In genomic region chr14:101327421-101327820, GRCm38 (mm10) we compare ENCODE assay signal across 12 mouse cellular contexts.
DNase-seq lines count a peak whose midpoint lies in the region; ATAC-seq lines count a peak whose summit lies in the region.
"Had no signal": no experiment of that assay in that cellular context is flagged by ENCODE, and none has a peak within 500 bp of the region (broad histone marks: within the 10 kb centered on the region; RNA-seq: fewer than 3 reads in every experiment).

No protein-coding gene starts in this region.

- DNase-seq in left cerebral cortex, postnatal 4 days, result peak; percentile 88
- DNase-seq in left cerebral cortex, adult 11 months (ENCODE audit: low spot score), result no peak
- DNase-seq in cerebellum, adult 8-10 months, result peak; percentile 12
- DNase-seq in thymus, postnatal 0 days (ENCODE audit: low spot score), result no peak
- no peak for DNase-seq in testis, postnatal 10 days (ENCODE audit: low spot score)
- DNase-seq: kidney, postnatal 36 days; thymus, postnatal 4 days had no signal

- H3K27ac ChIP-seq in hindbrain, embryonic 13.5 days, result no peak overlapping the region
- no peak overlapping the region for H3K27ac ChIP-seq in neural tube, embryonic 14.5 days (ENCODE audit: low read depth, low read length)
- H3K27ac ChIP-seq: embryonic facial prominence, embryonic 10.5 days; limb, embryonic 15.5 days had no signal

- H3K4me3 ChIP-seq in hindbrain, embryonic 13.5 days, result no peak overlapping the region
- no peak overlapping the region for H3K4me3 ChIP-seq in neural tube, embryonic 14.5 days (ENCODE audit: low read depth, low read length)
- H3K4me3 ChIP-seq: embryonic facial prominence, embryonic 10.5 days; limb, embryonic 15.5 days had no signal

- peak; percentile 70; the same call in 1 of the 2 replicates for ATAC-seq in hindbrain, embryonic 13.5 days (ENCODE audit: low FRiP score)
- peak; percentile 73; the same call in 1 of the 2 replicates for ATAC-seq in neural tube, embryonic 14.5 days (ENCODE audit: low read depth)
- no peak for ATAC-seq in granulocyte monocyte progenitor cell, adult 5-6 weeks (replicated peaks; ENCODE audit: poor library complexity, severe bottlenecking)

- WGBS in hindbrain, embryonic 13.5 days, result 38% methylated on average over 6 of the region's 6 CpGs
- WGBS in neural tube, embryonic 14.5 days, result 28% methylated on average over 6 of the region's 6 CpGs

- intact Hi-C loops in left cerebral cortex, postnatal 4 days (cut with DNase I), result no loop called here

- no peak overlapping the region for H3K9ac ChIP-seq in hindbrain, embryonic 13.5 days
- no peak overlapping the region for H3K9ac ChIP-seq in neural tube, embryonic 14.5 days (replicated peaks; ENCODE audit: low read depth, low read length)
- H3K9ac ChIP-seq: limb, embryonic 15.5 days had no signal

- H3K36me3 ChIP-seq in hindbrain, embryonic 13.5 days, result no peaks in the 10 kb centered on the region
- H3K36me3 ChIP-seq in neural tube, embryonic 14.5 days (ENCODE audit: control insufficient read depth, insufficient read depth, low read length), result no peaks in the 10 kb centered on the region
- H3K36me3 ChIP-seq: embryonic facial prominence, embryonic 10.5 days; limb, embryonic 15.5 days had no signal

- no peaks in the 10 kb centered on the region for H3K27me3 ChIP-seq in hindbrain, embryonic 13.5 days
- no peaks in the 10 kb centered on the region for H3K27me3 ChIP-seq in neural tube, embryonic 14.5 days (ENCODE audit: control insufficient read depth, insufficient read depth, low read length)
- H3K27me3 ChIP-seq: limb, embryonic 15.5 days had no signal

- no peaks in the 10 kb centered on the region for H3K9me3 ChIP-seq in hindbrain, embryonic 13.5 days
- H3K9me3 ChIP-seq in neural tube, embryonic 14.5 days (ENCODE audit: control insufficient read depth, low read length), result no peaks in the 10 kb centered on the region
- H3K9me3 ChIP-seq: embryonic facial prominence, embryonic 10.5 days; limb, embryonic 15.5 days had no signal

- no peak overlapping the region for H3K4me2 ChIP-seq in hindbrain, embryonic 13.5 days
- no peak overlapping the region for H3K4me2 ChIP-seq in neural tube, embryonic 14.5 days (ENCODE audit: low read depth, low read length)
- H3K4me2 ChIP-seq: limb, embryonic 15.5 days had no signal

- peaks cover 19% of the 10 kb centered on the region for H3K4me1 ChIP-seq in hindbrain, embryonic 13.5 days (replicated peaks)
- 0 out of 2 replicates have a peak, but pooled peaks cover 5% of the 10 kb centered on the region for H3K4me1 ChIP-seq in neural tube, embryonic 14.5 days (ENCODE audit: control insufficient read depth, insufficient read depth, low read length)
- H3K4me1 ChIP-seq: limb, embryonic 15.5 days had no signal

Comparison
In these comparisons a context has a peak if more than half of its experiments do, and no peak if none do; other contexts are left out.
1. DNase-seq: peak in left cerebral cortex, postnatal 4 days (single experiment) and cerebellum, adult 8-10 months (single experiment); none in left cerebral cortex, adult 11 months (single experiment), thymus, postnatal 0 days (single experiment) and testis, postnatal 10 days (single experiment).